Mouse (Mus musculus) heart, embryonic 13.5 days (tissue): ENCODE results near the gene Bmper. TPM values are rescaled to one million over a fixed set of nuclear protein-coding genes. Genes with fewer than 3 reads are reported as not detected.

Experiments
- ATAC-seq: fragments of 200-750 bp; cut with Nextera tagmentation; 2 replicates; pipeline ENCODE4 v1.8.0; 2017; ENCODE audit warnings: moderate TSS enrichment; ENCODE audit not compliant: insufficient number of reproducible peaks, low FRiP score, low TSS enrichment; ENCODE audit errors: extremely low read depth
- H3K27ac ChIP-seq: fragments of 300-500 bp; sonication (generic); replicated peaks from 2 replicates; pipeline ENCODE4 v1.5.1; 2015; ENCODE audit warnings: moderate library complexity, mild to moderate bottlenecking, inconsistent platforms
- H3K27me3 ChIP-seq: fragments of 300-500 bp; sonication (generic); replicated peaks from 2 replicates; pipeline ENCODE4 v1.6.1; 2015; ENCODE audit warnings: mild to moderate bottlenecking, inconsistent platforms
- H3K36me3 ChIP-seq: fragments of 300-500 bp; sonication (generic); 2 replicates; pipeline ENCODE4 v1.6.1; 2015; ENCODE audit warnings: mild to moderate bottlenecking, inconsistent platforms
- H3K4me1 ChIP-seq: fragments of 300-500 bp; sonication (generic); 2 replicates; pipeline ENCODE4 v1.6.1; 2015; ENCODE audit warnings: inconsistent platforms
- H3K4me2 ChIP-seq: fragments of 300-500 bp; sonication (generic); 2 replicates; pipeline ENCODE4 v1.6.1; 2015; ENCODE audit warnings: inconsistent platforms, mild to moderate bottlenecking, moderate library complexity
- H3K4me3 ChIP-seq: fragments of 300-500 bp; sonication (generic); 2 replicates; pipeline ENCODE4 v1.5.1; 2015; ENCODE audit warnings: moderate library complexity, mild to moderate bottlenecking, inconsistent platforms
- H3K9ac ChIP-seq: fragments of 300-500 bp; sonication (generic); 2 replicates; pipeline ENCODE4 v1.6.1; 2015; ENCODE audit warnings: inconsistent platforms, mild to moderate bottlenecking, moderate library complexity
- H3K9me3 ChIP-seq: fragments of 300-500 bp; sonication (generic); 2 replicates; pipeline ENCODE4 v1.6.1; 2016; ENCODE audit warnings: inconsistent platforms
- WGBS: fragments of 180-500 bp; shearing (Covaris S2); methylation state at CpG from one replicate; pipeline ENCODE4 v1.1.7; 2015; ENCODE audit warnings: mixed read lengths; 5-methylcytosine and 5-hydroxymethylcytosine counted together
- polyA plus RNA-seq: library from polyadenylated mRNA; unstranded; fragments of >200 nt; fragmentation: Nextera tagmentation; extraction: Ambion mirVana; gene quantifications from 2 replicates; pipeline ENCODE4 v1.2.1, GENCODE M21; 2015

Bmper gene
- polyA plus RNA-seq, 1 experiment from 2014 or later: 8.4 TPM

DNA sequence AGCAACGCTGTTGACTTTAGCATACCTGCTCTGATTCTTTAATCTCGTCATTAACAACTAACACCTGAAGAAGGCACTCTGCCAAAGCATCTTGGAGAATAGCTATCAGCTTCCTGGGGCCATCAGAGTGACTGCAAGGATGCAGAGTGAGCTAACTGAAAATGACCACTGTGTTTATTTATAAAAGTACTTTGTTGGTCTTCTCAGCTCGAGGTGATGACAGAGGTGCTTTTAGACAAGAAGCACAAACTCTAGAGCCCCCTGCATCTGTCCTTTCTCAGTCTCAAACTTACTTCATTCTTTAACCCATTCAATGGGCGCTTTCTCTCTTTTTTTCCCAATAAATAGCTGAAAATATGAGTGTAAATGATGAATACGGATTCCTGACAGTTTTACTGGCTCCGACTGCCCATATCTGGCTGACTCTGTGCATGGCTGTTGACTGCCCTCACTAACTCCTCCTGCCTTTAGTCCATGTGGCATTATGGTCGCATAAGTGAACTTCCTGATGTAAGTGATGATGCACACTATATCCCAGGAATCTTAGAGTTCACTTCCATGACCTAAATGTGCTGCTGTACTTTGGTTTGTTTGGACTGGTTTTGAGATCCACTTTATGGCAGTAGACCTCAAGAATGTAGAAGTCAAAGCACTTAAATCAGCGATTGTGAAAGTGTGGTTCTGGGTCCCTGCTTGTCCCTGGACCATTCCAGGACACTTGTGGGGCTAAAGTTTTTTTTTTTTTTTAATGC, 122.4 kb downstream of the Bmper start:
- Histone ChIP-seq H3K4me1 (peaks cover 13% of the 10 kb centered on the region), H3K4me2 (peak overlapping the region; percentile 43), H3K4me3 (no peak overlapping the region), H3K36me3 (no peaks in the 10 kb centered on the region), H3K27ac (peak overlapping the region; percentile 71), H3K9ac (no peak overlapping the region), H3K27me3 (no peaks in the 10 kb centered on the region), H3K9me3 (no peaks in the 10 kb centered on the region)
- ATAC-seq: no peak
- WGBS: 33% methylated on average over 8 of the region's 8 CpGs

DNA sequence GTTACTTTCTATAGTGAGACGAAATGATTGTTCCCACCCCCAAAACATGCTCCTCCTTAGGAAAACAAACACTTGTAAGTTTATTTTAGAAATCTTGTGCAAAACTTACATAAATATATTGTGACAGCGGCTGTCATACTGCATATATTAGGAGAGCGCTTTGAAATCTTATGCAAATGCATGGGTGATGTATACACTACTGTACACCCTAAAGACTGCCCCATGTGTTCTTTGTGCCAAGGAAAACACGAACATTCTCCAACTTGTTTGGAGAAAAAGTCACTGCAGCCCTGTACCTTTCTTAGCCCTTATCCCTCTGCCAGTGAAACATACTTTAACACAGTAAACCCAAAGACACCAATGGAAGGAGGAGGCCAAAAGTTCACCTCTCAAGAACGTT, 126.7 kb downstream of the Bmper start:
- Histone ChIP-seq H3K9ac (no peak overlapping the region), H3K4me3 (no peak overlapping the region), H3K9me3 (no peaks in the 10 kb centered on the region), H3K4me2 (no peak overlapping the region), H3K4me1 (peaks cover 22% of the 10 kb centered on the region), H3K27me3 (no peaks in the 10 kb centered on the region), H3K36me3 (no peaks in the 10 kb centered on the region), H3K27ac (no peak overlapping the region)
- ATAC-seq: no peak
- 68% methylated on average over 5 of the region's 5 CpGs for WGBS

DNA sequence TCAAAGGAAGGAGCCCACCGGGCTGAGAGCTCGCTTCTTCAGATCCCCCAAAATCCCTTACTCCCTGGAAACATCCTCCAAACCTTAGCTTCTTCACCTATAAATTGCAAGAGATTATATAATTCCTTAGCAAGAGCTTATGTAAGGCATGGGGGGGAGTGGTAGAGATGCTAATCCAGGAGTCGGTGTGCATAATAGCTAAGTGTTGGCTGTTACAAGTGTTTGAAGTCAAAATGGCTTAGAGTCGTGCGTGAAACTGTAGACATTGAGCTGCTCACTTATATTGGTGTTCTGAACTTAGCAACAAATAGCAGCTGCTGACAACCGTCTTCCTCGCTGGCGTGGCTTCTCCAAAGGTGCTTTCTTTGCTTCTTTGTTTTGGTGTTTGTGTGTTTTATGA, 128.5 kb downstream of the Bmper start:
- ATAC-seq: no peak
- no peak overlapping the region for H3K27ac ChIP-seq

DNA sequence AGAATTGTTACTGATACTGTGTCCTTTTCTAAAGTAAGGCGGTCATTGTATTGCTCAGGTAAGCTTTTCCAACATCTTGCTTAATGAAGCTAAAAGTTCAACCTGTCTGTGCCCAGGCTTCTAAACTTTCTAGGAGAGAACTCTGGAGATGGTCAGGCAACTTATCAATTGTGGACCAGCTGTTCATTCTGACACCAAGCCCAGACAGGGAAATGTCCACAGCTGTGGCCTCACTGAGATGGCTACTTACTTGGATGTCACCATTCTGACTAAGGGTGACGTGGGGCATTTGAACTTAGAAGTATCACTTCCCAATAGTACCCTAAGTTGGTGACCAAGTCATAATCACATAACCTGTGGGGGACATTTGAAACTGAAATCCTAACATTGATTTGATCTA, 129.5 kb downstream of the Bmper start:
- H3K27me3 ChIP-seq: no peaks in the 10 kb centered on the region
- peaks cover 18% of the 10 kb centered on the region for H3K4me1 ChIP-seq
- no peaks in the 10 kb centered on the region for H3K9me3 ChIP-seq
- 87% methylated on average over 2 of the region's 2 CpGs for WGBS
- H3K36me3 ChIP-seq: no peaks in the 10 kb centered on the region
- no peak overlapping the region for H3K4me2 ChIP-seq
- H3K9ac ChIP-seq: no peak overlapping the region
- H3K27ac ChIP-seq: no peak overlapping the region
- H3K4me3 ChIP-seq: no peak overlapping the region
- no peak for ATAC-seq

More for the DNA sequence above, 128.5 kb downstream of the Bmper start:
- Histone ChIP-seq H3K4me2 (no peak overlapping the region), H3K36me3 (no peaks in the 10 kb centered on the region), H3K27me3 (no peaks in the 10 kb centered on the region), H3K9ac (no peak overlapping the region), H3K4me1 (peaks cover 18% of the 10 kb centered on the region), H3K4me3 (no peak overlapping the region), H3K9me3 (no peaks in the 10 kb centered on the region)
- 76% methylated on average over 8 of the region's 8 CpGs for WGBS

DNA sequence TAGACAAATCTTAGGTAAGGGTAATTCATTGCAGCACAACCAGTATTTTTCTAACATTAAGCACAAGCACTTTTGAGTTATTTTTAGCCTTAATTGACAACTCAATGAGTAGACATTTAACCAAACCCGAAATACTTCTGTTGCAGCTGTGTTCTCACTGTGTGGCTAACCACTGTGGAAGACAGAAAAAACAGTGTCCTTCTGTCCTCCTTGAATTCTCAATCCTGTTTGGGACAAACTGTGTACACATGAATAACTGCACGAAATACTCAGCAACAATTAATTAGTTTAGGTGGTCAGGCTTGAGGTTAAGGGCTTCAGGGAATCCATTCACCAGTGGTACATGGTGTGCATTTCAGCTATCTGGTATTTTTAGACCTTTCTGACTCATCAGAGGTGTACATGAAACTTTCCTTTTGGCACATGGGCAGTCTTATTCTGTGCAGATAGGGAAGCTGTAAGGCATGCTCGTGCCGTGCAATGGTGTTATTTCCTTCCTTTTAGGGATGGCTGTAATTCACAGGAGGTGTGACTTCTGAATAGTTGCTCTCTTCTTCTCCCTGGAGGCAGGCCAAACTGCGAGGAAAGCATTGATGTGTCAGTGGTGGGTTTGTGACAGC, 131.4 kb downstream of the Bmper start:
- H3K27ac ChIP-seq: peak overlapping the region; percentile 76
- peaks cover 18% of the 10 kb centered on the region for H3K4me1 ChIP-seq

DNA sequence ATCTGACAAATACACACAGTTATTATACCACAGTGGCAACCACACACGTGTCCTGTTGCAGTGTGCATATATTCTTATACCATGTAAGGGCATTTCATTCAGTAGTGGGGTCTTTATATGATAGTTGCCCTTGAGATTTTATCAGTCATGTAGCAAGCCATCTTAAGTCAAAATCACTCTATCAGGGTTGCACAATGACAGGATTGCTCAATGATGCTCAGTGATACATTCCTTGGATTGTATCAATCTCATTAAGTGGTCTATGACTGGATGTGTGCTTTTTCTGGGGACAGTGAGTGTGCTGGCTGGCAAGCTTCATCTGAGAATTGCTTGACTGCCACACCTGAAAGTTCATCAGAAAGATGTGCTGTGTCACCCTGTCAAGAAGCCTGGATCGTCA, 135.2 kb downstream of the Bmper start:
- Histone ChIP-seq H3K27me3 (no peaks in the 10 kb centered on the region), H3K36me3 (no peaks in the 10 kb centered on the region), H3K9ac (no peak overlapping the region), H3K9me3 (no peaks in the 10 kb centered on the region), H3K4me2 (no peak overlapping the region), H3K4me3 (no peak overlapping the region), H3K4me1 (peaks cover 18% of the 10 kb centered on the region), H3K27ac (no peak overlapping the region)
- 89% methylated on average over 2 of the region's 2 CpGs for WGBS
- no peak for ATAC-seq

More for the DNA sequence above, 131.4 kb downstream of the Bmper start:
- no peaks in the 10 kb centered on the region for H3K36me3 ChIP-seq
- no peak overlapping the region for H3K9ac ChIP-seq
- H3K4me2 ChIP-seq: no peak overlapping the region
- H3K9me3 ChIP-seq: no peaks in the 10 kb centered on the region
- no peak overlapping the region for H3K4me3 ChIP-seq
- H3K27me3 ChIP-seq: no peaks in the 10 kb centered on the region
- 17% methylated on average over 5 of the region's 5 CpGs for WGBS
- ATAC-seq: peak; percentile 51; the same call in 1 of the 2 replicates

DNA sequence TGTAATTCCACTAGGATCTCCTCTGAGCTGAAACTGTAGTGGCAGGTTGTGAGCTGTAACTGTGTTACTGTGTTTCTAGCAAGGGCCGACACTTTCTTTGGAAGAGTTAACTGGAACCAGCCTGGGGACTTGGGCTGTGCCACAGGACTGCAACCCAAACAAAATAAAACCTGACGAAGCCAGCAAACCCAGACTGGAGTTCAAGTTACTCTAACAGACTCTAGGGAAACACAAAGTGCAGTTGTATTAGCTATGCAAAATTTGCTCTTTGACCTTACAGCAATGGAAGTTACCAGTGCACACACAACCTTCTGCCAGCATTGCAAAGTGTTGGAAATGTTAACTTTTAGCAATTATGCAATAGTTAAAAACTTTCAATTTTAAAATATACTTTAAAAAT, 140.3 kb downstream of the Bmper start:
- Histone ChIP-seq H3K9me3 (no peaks in the 10 kb centered on the region), H3K4me1 (no peaks in the 10 kb centered on the region), H3K27me3 (no peaks in the 10 kb centered on the region), H3K4me3 (no peak overlapping the region), H3K27ac (no peak overlapping the region), H3K4me2 (no peak overlapping the region), H3K36me3 (no peaks in the 10 kb centered on the region), H3K9ac (no peak overlapping the region)
- ATAC-seq: no peak
- WGBS: 74% methylated on average over 2 of the region's 2 CpGs

DNA sequence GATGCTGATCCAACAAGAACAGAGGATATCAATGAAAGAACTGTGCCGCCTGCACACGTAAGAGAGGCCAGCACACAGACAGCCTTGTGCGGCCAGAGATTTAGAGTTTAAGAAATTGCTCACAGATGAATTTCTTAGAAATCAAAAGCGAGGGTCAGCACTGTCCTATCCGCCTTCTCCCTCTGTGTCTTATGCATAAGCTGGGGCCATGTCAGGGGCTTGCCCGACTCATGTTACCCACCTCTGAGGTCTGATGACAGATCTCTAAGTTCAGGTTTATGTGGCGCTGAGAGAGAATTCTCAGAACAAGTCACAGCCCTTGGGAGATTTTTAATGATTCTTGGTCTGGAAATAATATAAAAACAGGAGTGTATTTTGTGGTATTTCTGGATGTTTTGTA, 140.7 kb downstream of the Bmper start:
- H3K4me1 ChIP-seq: no peaks in the 10 kb centered on the region
- ATAC-seq: no peak
- H3K9me3 ChIP-seq: no peaks in the 10 kb centered on the region
- WGBS: 80% methylated on average over 7 of the region's 7 CpGs
- no peak overlapping the region for H3K9ac ChIP-seq
- no peak overlapping the region for H3K4me3 ChIP-seq
- no peaks in the 10 kb centered on the region for H3K27me3 ChIP-seq
- H3K27ac ChIP-seq: no peak overlapping the region
- H3K4me2 ChIP-seq: no peak overlapping the region
- H3K36me3 ChIP-seq: no peaks in the 10 kb centered on the region

DNA sequence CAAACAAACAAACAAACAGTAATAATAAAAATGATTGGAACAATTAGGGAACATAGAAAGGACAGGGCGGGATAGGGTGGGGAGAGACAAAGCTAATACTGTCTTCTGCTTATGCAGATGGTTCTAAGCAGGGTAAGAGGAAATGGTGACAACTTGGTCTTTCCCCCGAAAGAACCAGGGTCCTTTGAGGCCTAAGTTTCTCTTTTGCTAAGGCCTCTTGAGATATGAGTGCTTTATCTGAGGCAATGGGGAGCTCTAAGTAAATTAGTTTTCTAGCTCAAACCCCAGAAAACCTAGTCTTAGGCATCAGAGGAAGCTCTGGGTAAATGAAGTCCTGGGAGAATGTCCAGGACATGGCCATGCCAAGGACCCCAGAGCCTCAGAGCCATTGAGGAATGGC, 141.2 kb downstream of the Bmper start:
- Histone ChIP-seq H3K4me1 (no peaks in the 10 kb centered on the region), H3K9ac (no peak overlapping the region), H3K9me3 (no peaks in the 10 kb centered on the region), H3K36me3 (no peaks in the 10 kb centered on the region), H3K27ac (no peak overlapping the region), H3K4me3 (no peak overlapping the region), H3K4me2 (no peak overlapping the region), H3K27me3 (no peaks in the 10 kb centered on the region)
- no peak for ATAC-seq
- 82% methylated on average over 2 of the region's 2 CpGs for WGBS

DNA sequence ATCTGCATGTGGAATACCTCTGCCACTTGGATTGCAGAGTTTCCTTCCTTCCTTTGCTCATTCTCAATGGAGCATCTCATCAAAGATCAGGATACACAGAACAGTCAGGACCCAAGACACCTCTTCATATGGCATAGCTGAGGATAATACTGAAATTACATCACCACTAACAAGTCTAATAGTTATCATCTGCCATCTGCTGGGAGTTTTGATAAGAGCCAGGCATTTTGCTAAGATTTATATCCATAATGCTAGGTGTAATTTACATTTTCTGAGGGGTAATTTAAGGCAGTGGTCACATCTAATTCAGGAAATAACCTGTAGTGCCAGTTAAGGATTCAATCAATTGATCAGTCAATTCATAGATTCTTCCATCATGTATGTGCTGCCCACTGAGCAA, 145.2 kb downstream of the Bmper start:
- H3K27me3 ChIP-seq: no peaks in the 10 kb centered on the region
- H3K27ac ChIP-seq: no peak overlapping the region
- no peaks in the 10 kb centered on the region for H3K4me1 ChIP-seq
- no peaks in the 10 kb centered on the region for H3K9me3 ChIP-seq
- H3K9ac ChIP-seq: no peak overlapping the region
- no peak overlapping the region for H3K4me3 ChIP-seq
- H3K36me3 ChIP-seq: no peaks in the 10 kb centered on the region
- no peak overlapping the region for H3K4me2 ChIP-seq
- ATAC-seq: no peak

DNA sequence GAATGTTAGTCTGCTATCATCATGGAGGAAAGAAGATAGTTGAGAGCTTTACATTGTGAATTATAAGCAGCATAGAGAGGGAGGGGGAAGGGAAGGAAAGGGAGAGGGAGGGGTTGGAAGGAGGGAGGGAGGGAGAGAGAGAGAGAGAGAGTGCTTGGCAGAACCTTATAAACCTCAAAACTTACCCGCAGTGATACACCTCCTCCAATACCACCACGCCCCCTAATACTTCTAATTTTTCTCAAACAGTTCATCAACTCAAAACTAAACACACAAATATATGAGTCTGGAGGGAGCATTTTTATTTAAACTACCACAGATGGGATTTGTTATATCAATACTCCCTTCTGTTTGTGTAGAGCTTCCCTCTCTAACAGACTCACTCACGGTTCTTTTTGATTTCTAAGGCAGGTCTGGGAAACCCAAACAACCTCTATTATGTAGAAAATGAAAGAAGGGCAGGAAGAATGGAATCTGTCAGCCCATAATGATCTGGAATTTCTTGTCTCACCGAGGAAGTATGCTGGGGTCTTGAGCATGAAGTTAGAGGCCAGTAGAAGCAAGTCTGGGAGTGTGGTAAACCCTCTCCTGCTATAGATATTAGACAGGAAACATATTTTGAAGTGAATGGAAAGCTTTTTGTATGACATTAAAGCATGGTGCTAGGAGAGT, 152.0 kb downstream of the Bmper start:
- no peak overlapping the region for H3K4me3 ChIP-seq
- no peaks in the 10 kb centered on the region for H3K27me3 ChIP-seq
- peaks cover 27% of the 10 kb centered on the region for H3K4me1 ChIP-seq
- WGBS: 63% methylated on average over 4 of the region's 4 CpGs
- H3K27ac ChIP-seq: no peak overlapping the region
- no peak overlapping the region for H3K4me2 ChIP-seq
- no peak for ATAC-seq
- H3K9me3 ChIP-seq: no peaks in the 10 kb centered on the region
- no peak overlapping the region for H3K9ac ChIP-seq
- H3K36me3 ChIP-seq: peaks cover 5% of the 10 kb centered on the region; the same call in 1 of the 2 replicates
